Mouse (Mus musculus): ENCODE data around the gene Gm21964.

- TF ChIP-seq GATA1 (IDR thresholded peaks at IDR 0.05; ENCODE audit: borderline replicate concordance, low read length), result no peak
- TF ChIP-seq FLI1 (IDR thresholded peaks at IDR 0.05; ENCODE audit: low read length), result no peak
These were observed 29.5 kb downstream of the Gm21964 start for GRCm38 (mm10) chr8:110130537-110130936.

All from megakaryocyte, embryonic 14.5 days (primary cell).